Comparison of ENCODE assay signal across 12 mouse cellular contexts in the genomic region with DNA sequence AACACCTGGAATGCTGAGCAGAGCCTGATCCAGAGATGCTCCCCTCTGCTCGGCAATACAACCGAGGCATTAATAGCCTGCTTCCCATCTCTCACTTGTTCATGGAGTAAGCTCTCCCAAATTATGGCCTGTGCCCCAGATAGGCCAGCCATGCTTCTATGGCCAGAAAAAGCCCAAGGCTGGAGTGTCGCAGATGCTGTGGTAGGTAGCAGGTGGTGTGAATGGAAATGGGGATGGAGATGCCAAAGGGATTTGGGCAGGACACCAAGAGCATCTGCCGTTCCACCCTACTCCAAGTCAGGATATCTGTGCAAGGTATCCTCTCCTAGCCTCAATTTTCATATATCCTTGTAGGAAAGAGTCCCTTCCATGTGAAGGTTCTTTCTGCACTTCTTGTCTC.
"Had no signal": no experiment of that assay in that cellular context is flagged by ENCODE, and none has a peak within 500 bp of the region (broad histone marks: within the 10 kb centered on the region; RNA-seq: fewer than 3 reads in every experiment).

No protein-coding gene starts in this region.

- H3K27ac ChIP-seq: left cerebral cortex, adult 2 months; limb, embryonic 13.5 days; liver, embryonic 14.5 days; midbrain, embryonic 15.5 days; neural tube, embryonic 13.5 days had no signal

- DNase-seq: kidney, postnatal 25 days; lung, adult 18-20 months; retina, postnatal 1 day; right cerebral cortex, postnatal 4 days; spleen, adult 18-20 months; thymus, adult 18-20 months; thymus, postnatal 14 days had no signal

- H3K27me3 ChIP-seq: limb, embryonic 13.5 days; midbrain, embryonic 15.5 days; neural tube, embryonic 13.5 days had no signal

- ATAC-seq: midbrain, embryonic 15.5 days had no signal

- H3K4me3 ChIP-seq: left cerebral cortex, adult 2 months; limb, embryonic 13.5 days; midbrain, embryonic 15.5 days; neural tube, embryonic 13.5 days had no signal

- H3K4me1 ChIP-seq: limb, embryonic 13.5 days; midbrain, embryonic 15.5 days had no signal
